Mouse (Mus musculus): Measurements from ENCODE around the gene Vwce. TPM values are rescaled to one million over a fixed set of nuclear protein-coding genes. Genes with fewer than 3 reads are reported as not detected.

Vwce gene
- polyA plus RNA-seq (2015; fragmentation: Nextera tagmentation; extraction: Ambion mirVana): 0.47 and 0.58 TPM in 2 replicates

DNA sequence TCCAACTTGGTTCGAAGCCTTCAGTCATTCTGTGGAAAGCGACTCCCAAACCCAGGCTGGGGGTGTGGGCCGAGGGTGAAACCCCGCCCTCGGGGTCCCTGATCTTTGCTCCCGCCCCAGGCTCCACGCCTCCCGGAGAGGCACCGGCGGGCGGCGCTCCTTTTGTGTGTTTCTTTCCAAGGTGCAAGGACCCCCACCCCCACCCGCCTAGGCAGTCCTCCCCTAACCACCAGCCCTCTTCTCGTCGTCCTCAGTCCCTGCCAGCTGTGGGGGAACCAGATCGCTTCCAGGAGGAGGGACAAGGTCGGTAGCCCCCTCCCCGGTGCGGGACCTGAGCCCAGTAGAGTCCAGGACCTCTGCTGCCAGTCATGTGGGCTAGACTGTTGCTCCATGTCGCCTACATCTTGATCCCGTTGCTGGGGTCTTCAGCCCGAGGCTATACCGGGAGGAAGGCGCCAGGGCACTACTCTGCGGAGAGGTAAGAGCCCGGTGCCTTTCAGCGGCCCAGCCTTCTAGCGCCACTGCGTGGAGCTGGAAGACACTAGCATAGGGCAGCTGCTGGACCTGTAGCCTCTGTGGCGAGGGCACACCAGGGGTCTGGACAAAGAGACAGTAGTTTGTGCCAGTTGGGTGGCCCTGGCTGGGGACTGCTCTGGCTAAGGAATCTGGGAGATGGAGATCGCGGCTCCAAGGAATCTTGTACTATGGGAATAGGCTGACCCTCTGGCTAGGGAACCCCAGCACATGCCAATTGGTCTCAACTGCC is at the start of gene Vwce:
Vwce (plus strand) TSS at position 108 of the 766 bp plus-strand sequence.

DNA sequence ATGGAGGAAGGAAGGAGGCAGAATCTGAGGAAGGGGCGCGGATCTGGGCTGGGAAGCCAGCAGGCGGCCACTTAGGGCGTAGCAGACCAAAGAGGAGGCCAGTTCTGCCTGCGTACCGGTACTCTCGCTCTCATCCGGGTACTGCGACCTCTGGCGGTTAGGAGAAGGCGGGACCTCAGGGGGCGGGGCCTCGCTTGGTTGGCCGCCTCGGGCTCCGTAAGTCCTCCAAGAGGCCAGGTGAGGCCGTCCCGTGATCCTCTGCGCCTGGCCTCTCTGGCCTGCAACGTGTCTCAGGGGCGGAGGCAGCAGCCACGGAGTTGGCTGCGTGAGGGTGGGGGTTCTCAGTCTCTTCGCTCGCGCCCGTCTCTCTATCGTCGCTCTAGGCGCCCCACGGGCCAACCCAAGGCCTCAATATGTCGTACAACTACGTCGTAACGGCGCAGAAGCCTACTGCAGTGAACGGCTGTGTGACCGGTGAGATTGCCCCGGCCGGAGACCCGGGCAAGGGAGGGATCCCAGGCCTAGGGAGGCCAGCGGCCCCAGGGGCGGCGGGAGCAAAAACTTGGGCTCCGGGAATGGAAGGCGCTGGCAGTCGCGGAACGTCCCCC is 28.6 kb upstream of the Vwce start, which contains the start of the genes Ddb1 and Tkfc:
Ddb1 (plus strand) TSS at position 35 of the 608 bp plus-strand sequence.
Tkfc (minus strand) TSS at position 362 of the 608 bp plus-strand sequence.

DNA sequence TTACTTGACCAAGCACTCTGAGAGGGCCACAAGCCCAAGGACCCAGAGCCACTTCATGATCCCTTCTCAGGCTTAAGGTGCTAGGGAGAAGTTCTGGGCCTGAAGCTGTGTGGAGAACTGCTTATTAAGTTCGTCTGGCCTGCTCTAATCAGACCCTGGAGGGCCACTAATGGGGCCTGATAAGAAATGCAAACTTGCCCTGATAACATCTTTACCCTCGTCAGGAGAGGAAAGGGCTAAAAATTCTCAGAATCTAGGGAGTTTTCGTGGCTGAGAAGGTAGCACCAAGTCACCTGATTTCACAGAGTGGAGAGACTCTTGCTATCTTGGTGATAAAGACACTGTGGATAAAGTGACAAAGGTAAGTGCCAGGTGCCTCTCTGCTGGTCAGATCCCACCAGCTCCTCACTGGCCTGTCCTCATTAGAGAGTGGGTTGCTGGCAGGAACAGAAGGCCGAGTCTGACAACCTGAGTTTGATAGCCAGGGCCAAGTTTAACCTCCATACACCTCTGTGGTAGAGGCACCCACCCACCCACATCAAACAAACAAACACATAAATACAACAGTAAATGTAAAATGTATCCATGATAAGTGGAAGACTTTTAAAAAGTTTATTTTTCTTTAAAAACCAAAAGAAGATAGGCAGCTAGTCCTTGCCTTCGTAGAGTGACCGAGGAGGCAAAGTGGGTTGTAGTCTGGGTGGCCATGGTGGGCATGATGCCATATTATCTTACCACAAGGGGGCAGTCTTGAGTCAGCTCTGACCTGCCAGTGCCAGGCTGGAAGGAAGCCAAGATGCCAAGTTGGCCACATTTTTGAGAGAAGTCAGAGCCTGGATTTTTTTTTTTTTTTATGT is 44.1 kb downstream of the Vwce start, which contains the start of gene Pga5:
Pga5 (minus strand) TSS at position 157 of the 857 bp plus-strand sequence.

DNA sequence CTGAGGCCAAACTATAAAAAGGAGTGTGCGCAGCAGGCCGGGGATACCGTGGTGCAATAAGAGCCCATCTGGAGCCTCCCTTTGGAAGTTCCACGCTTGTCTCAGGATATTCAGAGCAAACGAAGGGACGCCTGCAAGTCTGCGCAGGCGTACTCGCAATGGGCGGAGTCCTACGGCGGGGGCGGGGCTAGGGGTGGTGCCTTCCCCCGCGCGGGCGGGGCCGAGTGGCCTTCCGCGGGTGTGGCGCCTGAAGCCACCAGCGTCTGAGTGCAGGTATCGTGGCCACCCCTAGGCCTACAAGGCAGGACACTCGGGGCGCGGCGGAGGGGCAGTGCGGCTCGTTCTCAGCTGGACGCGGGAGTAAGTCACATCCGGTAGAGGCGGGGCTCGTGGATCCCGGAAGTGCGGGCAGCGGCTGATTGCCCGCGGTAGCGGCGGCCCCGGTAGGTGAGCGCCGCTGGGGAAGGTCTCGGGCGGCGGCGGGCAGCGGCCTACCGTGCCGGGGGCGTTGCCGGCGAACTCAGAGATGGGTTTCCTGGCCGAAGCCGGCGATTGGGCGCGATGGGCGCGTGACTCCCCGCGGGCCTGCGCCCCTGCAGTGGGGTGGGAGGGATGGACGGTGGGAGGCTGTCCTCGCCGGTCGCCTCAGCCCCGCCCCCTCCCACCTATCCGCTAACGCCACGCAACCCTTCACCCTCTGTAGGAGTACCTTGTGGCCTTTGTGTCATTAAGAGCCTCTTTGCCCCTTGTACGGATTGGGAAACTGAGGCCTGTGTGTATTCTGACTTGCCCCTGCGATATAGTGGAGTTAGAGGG is 54.7 kb downstream of the Vwce start, which contains the start of gene Vps37c:
Vps37c (plus strand) TSS at position 199 of the 816 bp plus-strand sequence.

Other genes starting within 250 kb of the Vwce start
- gene Syt7, start 245.1 kb upstream of the Vwce start, polyA plus RNA-seq (2015; fragmentation: Nextera tagmentation; extraction: Ambion mirVana): 0.04 and 0.40 TPM in 2 replicates
- 2.6 and 3.9 TPM in 2 replicates for gene Lrrc10b, start 176.7 kb upstream of the Vwce start, polyA plus RNA-seq (2015; fragmentation: Nextera tagmentation; extraction: Ambion mirVana)
- not detected in 2 replicates for gene Ppp1r32, start 151.3 kb upstream of the Vwce start, polyA plus RNA-seq (2015; fragmentation: Nextera tagmentation; extraction: Ambion mirVana)
- gene Cpsf7, start 108.9 kb upstream of the Vwce start, polyA plus RNA-seq (2015; fragmentation: Nextera tagmentation; extraction: Ambion mirVana): 18.9 and 21.4 TPM in 2 replicates
- gene Sdhaf2, start 108.1 kb upstream of the Vwce start, polyA plus RNA-seq (2015; fragmentation: Nextera tagmentation; extraction: Ambion mirVana): 37.6 and 40.0 TPM in 2 replicates
- gene Tmem216, start 78.0 kb upstream of the Vwce start, polyA plus RNA-seq (2015; fragmentation: Nextera tagmentation; extraction: Ambion mirVana): 17.5 and 17.8 TPM in 2 replicates
- 20.5 and 21.2 TPM in 2 replicates for gene Cyb561a3, start 57.0 kb upstream of the Vwce start, polyA plus RNA-seq (2015; fragmentation: Nextera tagmentation; extraction: Ambion mirVana)
- gene Tmem138, start 56.9 kb upstream of the Vwce start, polyA plus RNA-seq (2015; fragmentation: Nextera tagmentation; extraction: Ambion mirVana): 16.0 and 16.8 TPM in 2 replicates
- gene Ddb1, start 28.9 kb upstream of the Vwce start, polyA plus RNA-seq (2015; fragmentation: Nextera tagmentation; extraction: Ambion mirVana): 193 and 203 TPM in 2 replicates
- 10.2 and 10.6 TPM in 2 replicates for gene Tkfc, start 28.6 kb upstream of the Vwce start, polyA plus RNA-seq (2015; fragmentation: Nextera tagmentation; extraction: Ambion mirVana)
- gene Pga5, start 43.9 kb downstream of the Vwce start, polyA plus RNA-seq (2015; fragmentation: Nextera tagmentation; extraction: Ambion mirVana): 2.0 and 2.3 TPM in 2 replicates
- 20.9 and 21.5 TPM in 2 replicates for gene Vps37c, start 54.5 kb downstream of the Vwce start, polyA plus RNA-seq (2015; fragmentation: Nextera tagmentation; extraction: Ambion mirVana)
- not detected in 2 replicates for gene Cd5, start 104.8 kb downstream of the Vwce start, polyA plus RNA-seq (2015; fragmentation: Nextera tagmentation; extraction: Ambion mirVana)
- gene Cd6, start 195.8 kb downstream of the Vwce start, polyA plus RNA-seq (2015; fragmentation: Nextera tagmentation; extraction: Ambion mirVana): not detected in 2 replicates
- gene Slc15a3, start 205.5 kb downstream of the Vwce start, polyA plus RNA-seq (2015; fragmentation: Nextera tagmentation; extraction: Ambion mirVana): 0.96 and 3.0 TPM in 2 replicates
- 11.1 and 12.4 TPM in 2 replicates for gene Tmem132a, start 235.7 kb downstream of the Vwce start, polyA plus RNA-seq (2015; fragmentation: Nextera tagmentation; extraction: Ambion mirVana)
- gene Tmem109, start 247.8 kb downstream of the Vwce start, polyA plus RNA-seq (2015; fragmentation: Nextera tagmentation; extraction: Ambion mirVana): 119 and 130 TPM in 2 replicates